Comparison of ENCODE assay signal across 8 mouse cellular contexts in the genomic region with DNA sequence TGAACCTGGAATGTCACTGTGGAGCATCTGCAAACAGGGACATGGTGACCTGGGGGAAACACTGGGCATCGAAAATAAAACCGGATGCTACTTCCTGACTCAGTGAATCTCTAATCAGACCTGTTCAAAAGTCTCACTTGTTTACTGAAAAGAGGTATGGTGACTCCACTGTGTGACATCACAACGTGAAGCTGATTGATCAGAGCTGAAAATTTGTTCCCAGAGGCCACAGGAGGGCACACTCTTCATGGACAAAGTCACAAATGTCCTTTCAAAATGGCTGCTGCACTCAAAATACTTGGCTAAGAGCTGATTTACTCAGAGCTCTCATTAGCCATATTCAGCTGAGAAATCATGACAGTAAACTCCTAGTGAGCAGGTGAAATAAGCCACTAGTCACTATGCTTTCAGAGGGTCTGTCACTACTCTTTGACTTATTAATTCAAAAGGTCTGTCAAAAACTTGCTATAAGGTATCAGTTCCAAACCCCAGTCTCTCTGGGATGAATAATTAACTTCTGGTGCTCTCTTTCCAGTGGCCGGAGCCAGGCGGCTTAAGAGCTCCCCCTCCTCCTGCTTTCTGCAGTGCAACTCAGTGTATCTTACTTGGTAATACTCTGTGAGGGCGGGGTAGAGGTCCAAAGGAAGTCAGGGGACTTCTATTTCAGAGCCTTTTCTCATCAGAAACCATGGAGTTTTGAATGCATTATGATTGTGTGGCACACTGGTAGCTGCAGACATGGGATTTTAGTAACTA. TPM values are rescaled to one million over a fixed set of nuclear protein-coding genes. Genes with fewer than 3 reads are reported as not detected.
DNase-seq lines count a peak whose midpoint lies in the region; ATAC-seq lines count a peak whose summit lies in the region.

No protein-coding gene starts in this region.

- DNase-seq in forebrain, embryonic 11.5 days (ENCODE audit: low spot score): no peak
- DNase-seq in NIH3T3 (ENCODE audit: low read depth): peak; percentile 35
- DNase-seq in midbrain, embryonic 14.5 days: peak; percentile 56
- DNase-seq in testis, postnatal 14 days (ENCODE audit: low spot score): no peak
- DNase-seq in urinary bladder, postnatal 25 days (ENCODE audit: low spot score): no peak

- H3K9me3 ChIP-seq in forebrain, embryonic 15.5 days: no peaks in the 10 kb centered on the region
- H3K9me3 ChIP-seq in forebrain, embryonic 11.5 days (ENCODE audit: control insufficient read depth, low read length): no peaks in the 10 kb centered on the region
- no peaks in the 10 kb centered on the region for H3K9me3 ChIP-seq in kidney, embryonic 16.5 days (ENCODE audit: low read length)
- no peaks in the 10 kb centered on the region for H3K9me3 ChIP-seq in midbrain, embryonic 14.5 days (ENCODE audit: control insufficient read depth, low read length)

- H3K4me1 ChIP-seq in forebrain, embryonic 15.5 days: peaks cover 6% of the 10 kb centered on the region
- H3K4me1 ChIP-seq in forebrain, embryonic 11.5 days (replicated peaks; ENCODE audit: control insufficient read depth, insufficient read depth, low read length): 0 out of 2 replicates have a peak, but pooled peaks cover 2% of the 10 kb centered on the region
- H3K4me1 ChIP-seq in kidney, embryonic 16.5 days (ENCODE audit: insufficient read depth, low read length): peaks cover 13% of the 10 kb centered on the region
- H3K4me1 ChIP-seq in midbrain, embryonic 14.5 days (ENCODE audit: control insufficient read depth, insufficient read depth, low read length): no peaks in the 10 kb centered on the region

- H3K27me3 ChIP-seq in forebrain, embryonic 15.5 days: no peaks in the 10 kb centered on the region
- H3K27me3 ChIP-seq in forebrain, embryonic 11.5 days (ENCODE audit: control insufficient read depth, insufficient read depth, low read length): no peaks in the 10 kb centered on the region
- no peaks in the 10 kb centered on the region for H3K27me3 ChIP-seq in kidney, embryonic 16.5 days (ENCODE audit: insufficient read depth, low read length)
- no peaks in the 10 kb centered on the region for H3K27me3 ChIP-seq in midbrain, embryonic 14.5 days (ENCODE audit: control insufficient read depth, insufficient read depth, low read length)

- H3K4me3 ChIP-seq in forebrain, embryonic 15.5 days: no peak overlapping the region
- no peak overlapping the region for H3K4me3 ChIP-seq in forebrain, embryonic 11.5 days (ENCODE audit: low read depth, low read length)
- H3K4me3 ChIP-seq in kidney, embryonic 16.5 days (ENCODE audit: low read length): no peak overlapping the region
- no peak overlapping the region for H3K4me3 ChIP-seq in midbrain, embryonic 14.5 days (replicated peaks; ENCODE audit: low read depth, low read length)

- no peak overlapping the region for H3K9ac ChIP-seq in forebrain, embryonic 15.5 days (replicated peaks)
- no peak overlapping the region for H3K9ac ChIP-seq in forebrain, embryonic 11.5 days (ENCODE audit: low read length)
- no peak overlapping the region for H3K9ac ChIP-seq in kidney, embryonic 16.5 days (replicated peaks; ENCODE audit: low read length)
- no peak overlapping the region for H3K9ac ChIP-seq in midbrain, embryonic 14.5 days (replicated peaks; ENCODE audit: low read length)

- no peak overlapping the region for H3K27ac ChIP-seq in forebrain, embryonic 15.5 days (replicated peaks)
- no peak overlapping the region for H3K27ac ChIP-seq in forebrain, embryonic 11.5 days (ENCODE audit: low read depth, low read length)
- no peak overlapping the region for H3K27ac ChIP-seq in kidney, embryonic 16.5 days (ENCODE audit: low read length)
- 0 out of 2 replicates have a peak overlapping the region, but pooled peaks have one; percentile 13 for H3K27ac ChIP-seq in midbrain, embryonic 14.5 days (replicated peaks; ENCODE audit: low read depth, low read length)

- 53% methylated on average over 6 of the region's 6 CpGs for WGBS in forebrain, embryonic 15.5 days
- 51% methylated on average over 6 of the region's 6 CpGs for WGBS in forebrain, embryonic 11.5 days
- 51% methylated on average over 6 of the region's 6 CpGs for WGBS in kidney, embryonic 16.5 days
- WGBS in midbrain, embryonic 14.5 days: 47% methylated on average over 6 of the region's 6 CpGs

- H3K36me3 ChIP-seq in forebrain, embryonic 15.5 days: peaks cover 4% of the 10 kb centered on the region; the same call in 1 of the 2 replicates
- no peaks in the 10 kb centered on the region for H3K36me3 ChIP-seq in forebrain, embryonic 11.5 days (ENCODE audit: control insufficient read depth, insufficient read depth, low read length)
- H3K36me3 ChIP-seq in kidney, embryonic 16.5 days (ENCODE audit: insufficient read depth, low read length): 0 out of 2 replicates have a peak, but pooled peaks cover 5% of the 10 kb centered on the region
- H3K36me3 ChIP-seq in midbrain, embryonic 14.5 days (ENCODE audit: control insufficient read depth, insufficient read depth, low read length): no peaks in the 10 kb centered on the region

- ATAC-seq in forebrain, embryonic 15.5 days (replicated peaks): 0 out of 2 replicates have a peak, but pooled peaks have one; percentile 45
- ATAC-seq in forebrain, embryonic 11.5 days (replicated peaks; ENCODE audit: low FRiP score): no peak
- ATAC-seq in granulocyte monocyte progenitor cell, adult 5-6 weeks (replicated peaks; ENCODE audit: poor library complexity, severe bottlenecking): 0 out of 2 replicates have a peak, but pooled peaks have one; percentile 39
- ATAC-seq in kidney, embryonic 16.5 days (ENCODE audit: low FRiP score, low TSS enrichment): peak; percentile 92
- peak; percentile 27; the same call in 1 of the 2 replicates for ATAC-seq in midbrain, embryonic 14.5 days (ENCODE audit: low FRiP score, low TSS enrichment)

- H3K4me2 ChIP-seq in forebrain, embryonic 15.5 days (replicated peaks): no peak overlapping the region
- H3K4me2 ChIP-seq in forebrain, embryonic 11.5 days (ENCODE audit: low read depth, low read length, severe bottlenecking): no peak overlapping the region
- no peak overlapping the region for H3K4me2 ChIP-seq in kidney, embryonic 16.5 days (replicated peaks; ENCODE audit: low read depth, low read length)
- H3K4me2 ChIP-seq in midbrain, embryonic 14.5 days (ENCODE audit: low read length): no peak overlapping the region

RNA-seq across cellular contexts. Expression of a gene that starts 44.3 kb away (rescaled TPM):
- 31.7 and 33.5 TPM in 2 replicates for polyA plus RNA-seq in forebrain, embryonic 15.5 days (2015; fragmentation: Nextera tagmentation; extraction: Ambion mirVana)
- 26.6 and 28.1 TPM in 2 replicates for polyA plus RNA-seq in forebrain, embryonic 11.5 days (2014; fragmentation: Nextera tagmentation; extraction: Ambion mirVana)
- 8.6 and 24.6 TPM in 2 replicates for total RNA-seq in granulocyte monocyte progenitor cell, adult 5-6 weeks (2014; fragmentation: Nextera tagmentation)
- total RNA-seq in granulocyte monocyte progenitor cell, adult 5-6 weeks (2017): 4.0 and 6.1 TPM in 2 replicates
- polyA plus RNA-seq in kidney, embryonic 16.5 days (2015; fragmentation: Nextera tagmentation; extraction: Ambion mirVana): 22.8 and 23.4 TPM in 2 replicates
- polyA plus RNA-seq in midbrain, embryonic 14.5 days (2014; fragmentation: Nextera tagmentation; extraction: Ambion mirVana): 32.1 and 39.7 TPM in 2 replicates

Comparison
In these comparisons a context has a peak if more than half of its experiments do, and no peak if none do; other contexts are left out.
1. DNase-seq: peak in NIH3T3 (single experiment) and midbrain, embryonic 14.5 days (single experiment); none in forebrain, embryonic 11.5 days (single experiment), testis, postnatal 14 days (single experiment) and urinary bladder, postnatal 25 days (single experiment).